Mouse (Mus musculus) liver, embryonic 14.5 days (tissue): ENCODE results near the gene Hhat.

Experiments
- CTCF ChIP-seq: IDR thresholded peaks from 2 replicates; pipeline ENCODE4 v1.5.1; 2016; ENCODE audit warnings: antibody characterized with exemption, low read depth, control low read depth
- EP300 ChIP-seq: IDR thresholded peaks from 2 replicates; pipeline ENCODE4 v1.6.1; 2016; ENCODE audit warnings: antibody characterized with exemption, low read depth

- TF ChIP-seq EP300 (no peak), CTCF (no peak)
Measured at GRCm38 (mm10) chr1:192525711-192526350, 245.2 kb downstream of the Hhat start.
